Mouse (Mus musculus) gastrocnemius, postnatal 25 days (tissue): ENCODE results near the gene Tango2. TPM values are rescaled to one million over a fixed set of nuclear protein-coding genes. Genes with fewer than 3 reads are reported as not detected.

ENCODE experiments used
- DNase-seq: peaks from one replicate; pipeline ENCODE4 v3.0.0; 2022
- total RNA-seq, 2 experiments: library from RNA; stranded (reverse); gene quantifications; 1 replicate in 1 of 2; 2 replicates in 1 of 2; pipeline ENCODE4 v1.2.3; 2021

Gene Tango2
- total RNA-seq, 2 experiments from 2014 or later, result 37.3 to 37.6 TPM

- DNase-seq, result no peak
These were observed 35.3 kb upstream of the Tango2 start for GRCm38 (mm10) chr16:18383045-18383726.

- no peak for DNase-seq
These were observed 33.8 kb upstream of the Tango2 start for GRCm38 (mm10) chr16:18381621-18382258.

GRCm38 (mm10) chr16:18380495-18381063 lies 32.7 kb upstream of the Tango2 start:
- no peak for DNase-seq

- no peak for DNase-seq
These were observed 31.6 kb upstream of the Tango2 start for GRCm38 (mm10) chr16:18379338-18380001.

- no peak for DNase-seq
These were observed 30.6 kb upstream of the Tango2 start for GRCm38 (mm10) chr16:18378489-18378888.

GRCm38 (mm10) chr16:18377203-18377602 lies 29.3 kb upstream of the Tango2 start:
- DNase-seq, result no peak

- DNase-seq, result no peak
These were observed 28.5 kb upstream of the Tango2 start for GRCm38 (mm10) chr16:18376297-18376954.

GRCm38 (mm10) chr16:18373632-18374031 lies 25.7 kb upstream of the Tango2 start:
- no peak for DNase-seq

GRCm38 (mm10) chr16:18370197-18370596 lies 22.3 kb upstream of the Tango2 start:
- DNase-seq, result no peak

- no peak for DNase-seq
These were observed 18.9 kb upstream of the Tango2 start for GRCm38 (mm10) chr16:18366849-18367248.

- no peak for DNase-seq
These were observed 15.0 kb upstream of the Tango2 start for GRCm38 (mm10) chr16:18362948-18363347.

GRCm38 (mm10) chr16:18360151-18360805 lies 12.4 kb upstream of the Tango2 start:
- DNase-seq, result no peak

GRCm38 (mm10) chr16:18357977-18358376 lies 10.1 kb upstream of the Tango2 start:
- DNase-seq, result no peak

- peak; percentile 51 for DNase-seq
These were observed 9.1 kb upstream of the Tango2 start for GRCm38 (mm10) chr16:18356961-18357360.

GRCm38 (mm10) chr16:18353106-18353505 lies 5.2 kb upstream of the Tango2 start:
- no peak for DNase-seq

GRCm38 (mm10) chr16:18351313-18352055 lies 3.6 kb upstream of the Tango2 start:
- DNase-seq, result no peak

- no peak for DNase-seq
These were observed 1.9 kb upstream of the Tango2 start for GRCm38 (mm10) chr16:18349761-18350325.

GRCm38 (mm10) chr16:18348601-18349175 lies 785 bp upstream of the Tango2 start:
- peak; percentile 35 for DNase-seq

- DNase-seq, result peak; percentile 81
These were observed 2.7 kb downstream of the Tango2 start for GRCm38 (mm10) chr16:18345243-18345642.

GRCm38 (mm10) chr16:18343778-18344177 lies 4.1 kb downstream of the Tango2 start:
- DNase-seq, result peak; percentile 97
